Mouse (Mus musculus): Measurements from ENCODE around the gene Dmrta1. TPM values are rescaled to one million over a fixed set of nuclear protein-coding genes. Genes with fewer than 3 reads are reported as not detected.
"Not testable (repeated sequence)": the region's sequence is repeated elsewhere in the genome, so short reads cannot be mapped to it uniquely, and the experiment has no call there.

Gene Dmrta1
- polyA plus RNA-seq, 1 experiment, result 0.38 TPM

DNA sequence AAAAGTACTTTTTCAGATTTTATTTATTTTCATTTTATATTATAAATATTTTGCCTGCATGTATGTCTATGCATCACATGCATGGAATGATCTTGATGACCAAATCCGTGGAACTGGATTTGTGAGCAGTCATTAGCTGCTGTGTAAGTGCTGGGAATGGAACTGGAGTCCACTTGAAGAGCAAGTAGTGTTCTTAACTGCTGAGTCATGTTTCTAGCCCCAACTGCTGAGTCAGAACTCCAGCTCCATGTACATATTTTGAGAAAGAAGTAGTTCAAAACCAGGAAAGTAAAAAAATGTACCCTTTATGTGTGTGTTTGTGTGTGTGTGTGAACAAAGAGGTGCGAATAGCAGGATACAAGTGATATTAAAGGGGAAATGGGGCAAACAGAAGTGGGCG is 4.5 kb upstream of the Dmrta1 start:
- Histone ChIP-seq H3K4me1 (ENCODE audit: control insufficient read depth, insufficient read depth, low read length) (no peaks in the 10 kb centered on the region), H3K27ac (ENCODE audit: insufficient read depth, low read length) (no peak overlapping the region), H3K4me3 (ENCODE audit: insufficient read depth, low read length) (no peak overlapping the region)
- no peak for TF ChIP-seq POLR2A (IDR thresholded peaks at IDR 0.05; ENCODE audit: extremely low read depth, insufficient read depth, low read length)
- no peak for TF ChIP-seq CTCF (IDR thresholded peaks at IDR 0.05; ENCODE audit: extremely low read depth, insufficient read depth, low read length)

DNA sequence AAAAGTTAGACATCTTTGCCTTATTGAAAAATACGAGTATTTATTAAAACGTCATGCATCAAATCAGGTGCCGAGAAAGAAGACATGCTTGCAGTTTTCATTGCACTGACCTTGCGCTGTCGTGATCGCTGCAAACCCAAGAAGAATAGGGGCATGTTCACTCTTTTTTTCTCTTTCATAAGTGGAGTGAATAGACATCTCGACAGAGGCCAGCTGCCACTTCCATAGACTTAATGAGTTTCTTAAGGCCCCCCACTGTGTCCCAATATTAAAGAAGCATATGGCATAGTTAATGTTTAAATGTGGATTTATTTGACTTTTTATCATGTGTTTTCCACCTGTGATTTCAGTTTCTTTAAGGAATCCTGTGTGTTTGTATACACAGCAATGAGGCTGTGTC is 1.3 kb upstream of the Dmrta1 start:
- no peaks in the 10 kb centered on the region for H3K4me1 ChIP-seq (ENCODE audit: control insufficient read depth, insufficient read depth, low read length)
- no peak overlapping the region for H3K4me3 ChIP-seq (ENCODE audit: insufficient read depth, low read length)
- TF ChIP-seq CTCF (IDR thresholded peaks at IDR 0.05; ENCODE audit: extremely low read depth, insufficient read depth, low read length), result no peak
- TF ChIP-seq POLR2A (IDR thresholded peaks at IDR 0.05; ENCODE audit: extremely low read depth, insufficient read depth, low read length), result no peak
- no peak overlapping the region for H3K27ac ChIP-seq (ENCODE audit: insufficient read depth, low read length)

DNA sequence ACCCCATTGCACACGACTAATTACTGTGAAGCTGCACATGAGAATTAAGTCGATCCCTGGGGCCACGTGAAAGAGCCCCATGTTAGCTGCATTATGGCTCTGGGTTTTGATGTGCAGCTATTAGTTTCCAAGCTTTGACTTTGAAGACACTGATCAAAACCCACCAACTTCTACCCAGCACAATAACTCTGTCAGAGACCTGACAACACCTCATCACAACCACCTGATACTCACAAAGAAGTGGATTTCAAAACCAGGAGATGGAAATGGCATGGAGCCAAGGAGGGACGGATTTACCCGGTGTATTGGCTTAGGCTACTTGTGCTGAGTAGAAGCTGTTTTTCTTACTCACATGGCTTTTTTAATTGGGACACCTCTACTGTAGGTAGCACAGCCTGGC is 523 bp upstream of the Dmrta1 start:
- Histone ChIP-seq H3K4me3 (ENCODE audit: insufficient read depth, low read length) (no peak overlapping the region), H3K27ac (ENCODE audit: insufficient read depth, low read length) (no peak overlapping the region), H3K4me1 (ENCODE audit: control insufficient read depth, insufficient read depth, low read length) (no peaks in the 10 kb centered on the region)
- no peak for TF ChIP-seq CTCF (IDR thresholded peaks at IDR 0.05; ENCODE audit: extremely low read depth, insufficient read depth, low read length)
- no peak for TF ChIP-seq POLR2A (IDR thresholded peaks at IDR 0.05; ENCODE audit: extremely low read depth, insufficient read depth, low read length)

DNA sequence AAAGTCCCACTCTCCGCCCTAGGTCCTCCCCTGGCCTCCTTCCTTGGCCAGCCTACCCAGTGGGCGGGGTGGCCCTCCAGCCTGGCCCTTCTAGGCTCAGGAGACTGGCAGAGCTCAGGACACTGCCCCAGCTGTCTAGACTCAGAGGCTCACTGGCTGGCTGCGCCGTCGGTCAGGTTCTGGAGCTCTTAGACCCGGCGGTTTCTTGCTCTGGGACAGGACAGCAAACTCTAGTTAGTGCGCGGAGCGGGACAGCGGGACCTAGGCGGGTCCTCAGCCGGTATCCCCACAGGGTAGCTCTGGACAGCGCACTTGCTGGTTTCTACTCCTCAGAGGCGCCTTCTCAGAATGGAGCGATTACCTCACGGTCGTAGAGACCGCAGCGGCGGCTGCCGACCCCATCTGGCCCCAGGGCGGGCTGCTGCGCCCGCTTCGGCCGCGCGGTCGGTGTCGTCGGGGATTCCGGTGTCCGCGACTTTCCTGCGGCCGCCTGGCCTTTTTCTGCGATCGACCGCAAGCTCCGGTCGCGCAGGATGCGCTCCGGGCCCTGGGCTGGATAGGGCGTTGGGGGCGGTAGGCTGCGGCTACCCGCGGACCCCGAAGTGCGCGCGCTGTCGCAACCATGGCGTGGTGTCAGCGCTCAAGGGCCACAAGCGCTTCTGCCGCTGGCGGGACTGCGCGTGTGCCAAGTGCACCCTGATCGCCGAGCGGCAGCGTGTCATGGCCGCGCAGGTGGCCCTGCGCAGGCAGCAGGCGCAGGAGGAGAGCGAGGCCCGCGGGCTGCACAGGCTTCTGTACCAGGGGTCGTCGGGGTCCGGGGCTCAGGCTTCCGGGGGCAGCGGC is 8.9 kb downstream of the Dmrta1 start:
- Histone ChIP-seq H3K27ac (ENCODE audit: insufficient read depth, low read length) (no peak overlapping the region), H3K4me1 (ENCODE audit: control insufficient read depth, insufficient read depth, low read length) (no peaks in the 10 kb centered on the region), H3K4me3 (ENCODE audit: insufficient read depth, low read length) (no peak overlapping the region)
- TF ChIP-seq POLR2A (IDR thresholded peaks at IDR 0.05; ENCODE audit: extremely low read depth, insufficient read depth, low read length) (no peak), CTCF (IDR thresholded peaks at IDR 0.05; ENCODE audit: extremely low read depth, insufficient read depth, low read length) (no peak)

DNA sequence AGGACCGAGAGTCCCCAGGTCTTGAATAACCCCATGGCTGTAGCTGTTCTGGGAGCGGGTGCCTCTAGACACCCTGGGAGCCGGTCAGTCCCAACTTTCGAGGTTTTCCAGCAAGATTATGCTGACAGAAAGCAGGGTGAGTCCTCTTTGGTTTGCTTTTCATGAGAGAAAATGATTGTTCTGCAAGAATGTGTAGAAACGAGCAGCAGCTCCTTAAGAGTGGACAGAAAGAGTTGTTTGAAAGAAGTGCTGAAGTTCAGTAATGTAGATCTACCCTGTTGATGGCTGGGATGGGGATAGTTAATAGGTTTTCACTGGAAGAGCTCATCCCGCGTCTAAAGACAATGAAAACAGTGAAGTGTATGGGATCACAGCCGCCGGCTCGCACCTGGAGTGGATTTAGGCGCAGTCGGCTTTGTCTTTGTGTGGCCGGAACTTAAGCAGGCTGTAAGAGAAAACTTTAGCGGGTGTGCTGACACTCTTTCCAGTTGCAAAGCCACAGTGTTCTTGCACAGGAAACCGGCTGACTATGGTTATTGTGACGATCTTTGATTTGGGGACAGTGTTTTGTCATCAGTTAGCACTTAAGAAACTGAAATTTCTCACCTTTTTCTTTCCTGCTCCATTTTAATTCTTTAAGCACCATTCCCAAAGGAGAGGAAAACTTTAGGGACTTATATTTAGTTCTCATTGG is 9.7 kb downstream of the Dmrta1 start:
- no peak for TF ChIP-seq POLR2A (IDR thresholded peaks at IDR 0.05; ENCODE audit: extremely low read depth, insufficient read depth, low read length)
- TF ChIP-seq CTCF (IDR thresholded peaks at IDR 0.05; ENCODE audit: extremely low read depth, insufficient read depth, low read length), result no peak
- Histone ChIP-seq H3K4me1 (ENCODE audit: control insufficient read depth, insufficient read depth, low read length) (no peaks in the 10 kb centered on the region), H3K27ac (ENCODE audit: insufficient read depth, low read length) (no peak overlapping the region), H3K4me3 (ENCODE audit: insufficient read depth, low read length) (no peak overlapping the region)

DNA sequence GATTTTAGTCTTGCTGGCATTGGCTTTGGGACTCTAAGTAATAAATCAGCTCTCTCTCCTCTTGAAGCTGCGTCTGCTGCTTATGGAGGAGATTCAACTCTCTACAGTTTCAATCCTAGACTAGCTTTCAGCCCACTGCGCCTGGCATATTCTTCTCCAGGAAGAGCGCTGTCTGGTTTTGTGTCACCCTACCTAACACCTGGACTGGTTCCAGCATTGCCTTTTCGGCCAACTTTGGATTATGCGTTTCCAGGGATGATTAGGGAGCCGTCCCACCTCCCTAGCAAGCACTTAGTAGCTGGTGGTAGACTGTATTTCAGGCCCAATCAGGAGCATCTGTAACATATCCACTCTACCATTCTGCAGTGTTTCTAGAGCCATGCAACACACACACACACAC is 12.7 kb downstream of the Dmrta1 start:
- no peak overlapping the region for H3K4me3 ChIP-seq (ENCODE audit: insufficient read depth, low read length)
- TF ChIP-seq CTCF (IDR thresholded peaks at IDR 0.05; ENCODE audit: extremely low read depth, insufficient read depth, low read length) (no peak), POLR2A (IDR thresholded peaks at IDR 0.05; ENCODE audit: extremely low read depth, insufficient read depth, low read length) (no peak)
- H3K4me1 ChIP-seq (ENCODE audit: control insufficient read depth, insufficient read depth, low read length), result no peaks in the 10 kb centered on the region
- H3K27ac ChIP-seq (ENCODE audit: insufficient read depth, low read length), result no peak overlapping the region

DNA sequence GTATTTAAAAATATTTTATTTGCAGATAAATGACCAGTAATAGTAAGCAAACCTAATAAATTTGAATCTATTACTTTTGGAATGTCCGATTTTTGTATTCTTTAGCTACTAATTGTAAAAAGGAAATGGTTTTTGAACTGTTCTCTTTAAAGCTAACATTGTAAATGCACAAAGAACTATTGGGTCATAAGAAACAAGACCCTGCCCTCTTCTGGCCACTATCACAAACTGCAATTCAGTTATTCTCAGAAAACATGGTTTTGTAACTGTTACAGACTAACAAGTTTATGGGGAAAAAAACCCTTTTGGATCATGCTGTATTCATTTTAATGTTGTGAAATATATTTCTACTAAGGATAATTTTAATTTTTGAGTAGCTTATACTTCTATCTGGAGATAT is 13.5 kb downstream of the Dmrta1 start:
- Histone ChIP-seq H3K27ac (ENCODE audit: insufficient read depth, low read length) (no peak overlapping the region), H3K4me1 (ENCODE audit: control insufficient read depth, insufficient read depth, low read length) (no peaks in the 10 kb centered on the region), H3K4me3 (ENCODE audit: insufficient read depth, low read length) (no peak overlapping the region)
- TF ChIP-seq POLR2A (IDR thresholded peaks at IDR 0.05; ENCODE audit: extremely low read depth, insufficient read depth, low read length) (no peak), CTCF (IDR thresholded peaks at IDR 0.05; ENCODE audit: extremely low read depth, insufficient read depth, low read length) (no peak)

DNA sequence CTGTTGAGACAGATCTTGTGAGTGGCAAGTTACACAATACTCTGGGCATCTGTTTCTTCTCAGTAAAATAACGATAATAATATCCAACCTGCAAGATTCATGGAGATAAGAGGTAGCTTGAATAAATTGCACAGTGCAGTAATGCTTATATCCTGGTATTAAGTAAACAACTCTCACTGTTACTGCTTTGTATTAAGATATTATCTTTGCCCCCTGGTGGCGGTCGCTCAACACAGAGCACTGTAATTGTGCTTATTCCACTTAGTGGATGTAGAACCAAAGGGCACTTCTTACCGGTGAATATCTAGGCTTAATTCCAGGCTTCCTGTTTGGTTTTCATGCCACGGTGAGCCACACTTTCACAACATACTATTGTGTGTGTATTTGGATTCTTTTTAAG is 16.4 kb downstream of the Dmrta1 start:
- Histone ChIP-seq H3K4me1 (ENCODE audit: control insufficient read depth, insufficient read depth, low read length) (no peaks in the 10 kb centered on the region), H3K27ac (ENCODE audit: insufficient read depth, low read length) (no peak overlapping the region), H3K4me3 (ENCODE audit: insufficient read depth, low read length) (no peak overlapping the region)
- TF ChIP-seq POLR2A (IDR thresholded peaks at IDR 0.05; ENCODE audit: extremely low read depth, insufficient read depth, low read length) (no peak), CTCF (IDR thresholded peaks at IDR 0.05; ENCODE audit: extremely low read depth, insufficient read depth, low read length) (no peak)

DNA sequence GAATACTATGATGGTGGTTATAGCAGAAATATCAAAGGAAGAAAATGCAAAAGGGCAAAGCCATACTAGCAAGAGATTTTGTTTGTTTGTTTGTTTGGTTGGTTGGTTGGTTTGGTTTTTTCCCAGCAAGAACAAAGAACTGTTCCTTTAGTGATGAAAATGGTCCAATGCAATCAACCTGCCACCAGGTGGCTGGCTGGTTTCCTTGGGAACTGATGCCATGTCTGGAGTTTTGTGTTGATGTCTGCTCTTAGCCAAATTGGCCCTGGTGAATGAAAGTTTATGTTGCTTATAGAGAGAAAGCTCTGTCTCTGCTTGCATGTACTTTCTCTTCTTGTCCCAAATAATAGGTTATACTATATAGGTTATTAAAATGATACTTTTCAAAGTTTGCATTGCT is 18.7 kb downstream of the Dmrta1 start:
- H3K27ac ChIP-seq (ENCODE audit: insufficient read depth, low read length), result no peak overlapping the region
- no peaks in the 10 kb centered on the region for H3K4me1 ChIP-seq (ENCODE audit: control insufficient read depth, insufficient read depth, low read length)
- H3K4me3 ChIP-seq (ENCODE audit: insufficient read depth, low read length), result no peak overlapping the region
- no peak for TF ChIP-seq POLR2A (IDR thresholded peaks at IDR 0.05; ENCODE audit: extremely low read depth, insufficient read depth, low read length)
- TF ChIP-seq CTCF (IDR thresholded peaks at IDR 0.05; ENCODE audit: extremely low read depth, insufficient read depth, low read length), result no peak

DNA sequence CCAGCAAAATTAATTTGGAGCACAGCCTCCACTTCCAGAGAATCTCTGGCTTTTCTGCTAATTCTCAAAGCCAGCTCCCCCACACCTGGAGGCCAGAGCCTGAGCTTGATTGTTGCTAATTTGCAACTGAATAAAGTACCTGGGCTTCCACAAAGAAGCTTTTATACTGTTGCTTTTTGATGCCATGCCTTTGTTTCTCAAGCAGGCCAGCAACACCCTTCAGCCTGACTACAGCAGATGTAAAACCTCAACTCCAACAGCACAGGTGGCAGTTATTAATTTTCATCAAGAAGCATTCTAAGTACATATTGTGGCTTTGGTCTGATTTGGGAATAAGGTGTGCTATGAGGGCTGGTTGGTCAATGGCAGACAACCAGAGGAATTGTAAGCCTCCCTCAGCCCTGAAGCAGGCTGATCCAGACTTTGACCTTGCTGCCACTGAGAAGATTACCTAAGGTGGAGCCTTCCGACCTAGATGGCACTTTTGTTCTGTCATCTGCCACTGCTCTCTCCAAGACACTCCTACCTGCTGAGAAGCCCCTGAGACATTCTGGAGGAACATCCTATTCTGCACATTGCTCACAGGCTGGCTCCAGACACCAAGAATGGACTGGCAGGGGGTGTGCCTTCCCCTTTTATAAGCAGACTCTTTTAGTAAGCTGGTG is 44.4 kb downstream of the Dmrta1 start:
- not testable (repeated sequence) for H3K27ac ChIP-seq (ENCODE audit: insufficient read depth, low read length); H3K4me1 ChIP-seq (ENCODE audit: control insufficient read depth, insufficient read depth, low read length); H3K4me3 ChIP-seq (ENCODE audit: insufficient read depth, low read length)

Measured in cortical plate, adult 2 months (tissue).